Mouse (Mus musculus): Measurements from ENCODE around the gene S100a7a. TPM values are rescaled to one million over a fixed set of nuclear protein-coding genes. Genes with fewer than 3 reads are reported as not detected.
A peak's percentile ranks its signal among the peaks of the same experiment; 100 is the strongest.

The S100a7a gene
- polyA plus RNA-seq, 1 experiment, result 0.79 TPM

- TF ChIP-seq CTCF (IDR thresholded peaks at IDR 0.05; ENCODE audit: low read depth, low read length) (no peak), POLR2A (IDR thresholded peaks at IDR 0.05; ENCODE audit: insufficient read depth, low read length) (no peak), EP300 (IDR thresholded peaks at IDR 0.05; ENCODE audit: insufficient read depth, low read depth, low read length) (no peak)
Observed at GRCm38 (mm10) chr3:90648981-90649380, 4.8 kb upstream of the S100a7a start.

GRCm38 (mm10) chr3:90649832-90650231 lies 4.0 kb upstream of the S100a7a start:
- H3K9me3 ChIP-seq (replicated peaks; ENCODE audit: control insufficient read depth, insufficient read depth, low read length, poor library complexity, severe bottlenecking), result no peaks in the 10 kb centered on the region
- TF ChIP-seq CTCF (IDR thresholded peaks at IDR 0.05; ENCODE audit: low read depth, low read length) (no peak), EP300 (IDR thresholded peaks at IDR 0.05; ENCODE audit: insufficient read depth, low read depth, low read length) (no peak), POLR2A (IDR thresholded peaks at IDR 0.05; ENCODE audit: insufficient read depth, low read length) (no peak)
- no peak overlapping the region for H3K9ac ChIP-seq (ENCODE audit: low read depth, poor library complexity, severe bottlenecking)
- no peak overlapping the region for H3K27ac ChIP-seq (ENCODE audit: insufficient read depth, low read length)
- H3K36me3 ChIP-seq (ENCODE audit: control insufficient read depth, insufficient read depth, low read length, poor library complexity, severe bottlenecking), result no peaks in the 10 kb centered on the region
- H3K4me3 ChIP-seq (ENCODE audit: low read depth, low read length), result no peak overlapping the region
- no peaks in the 10 kb centered on the region for H3K27me3 ChIP-seq (ENCODE audit: control insufficient read depth, insufficient read depth, low read length, poor library complexity, severe bottlenecking)
- no peaks in the 10 kb centered on the region for H3K4me1 ChIP-seq (ENCODE audit: control insufficient read depth, insufficient read depth, low read length)

More at GRCm38 (mm10) chr3:90648981-90649380, 4.8 kb upstream of the S100a7a start:
- Histone ChIP-seq H3K27me3 (ENCODE audit: control insufficient read depth, insufficient read depth, low read length, poor library complexity, severe bottlenecking) (no peaks in the 10 kb centered on the region), H3K27ac (ENCODE audit: insufficient read depth, low read length) (no peak overlapping the region), H3K4me3 (ENCODE audit: low read depth, low read length) (no peak overlapping the region), H3K9ac (ENCODE audit: low read depth, poor library complexity, severe bottlenecking) (no peak overlapping the region), H3K9me3 (replicated peaks; ENCODE audit: control insufficient read depth, insufficient read depth, low read length, poor library complexity, severe bottlenecking) (no peaks in the 10 kb centered on the region), H3K4me1 (ENCODE audit: control insufficient read depth, insufficient read depth, low read length) (no peaks in the 10 kb centered on the region), H3K36me3 (ENCODE audit: control insufficient read depth, insufficient read depth, low read length, poor library complexity, severe bottlenecking) (no peaks in the 10 kb centered on the region)

GRCm38 (mm10) chr3:90652878-90653508 lies 824 bp upstream of the S100a7a start:
- Histone ChIP-seq H3K9me3 (replicated peaks; ENCODE audit: control insufficient read depth, insufficient read depth, low read length, poor library complexity, severe bottlenecking) (no peaks in the 10 kb centered on the region), H3K4me1 (ENCODE audit: control insufficient read depth, insufficient read depth, low read length) (no peaks in the 10 kb centered on the region), H3K4me3 (ENCODE audit: low read depth, low read length) (no peak overlapping the region), H3K27me3 (ENCODE audit: control insufficient read depth, insufficient read depth, low read length, poor library complexity, severe bottlenecking) (no peaks in the 10 kb centered on the region), H3K27ac (ENCODE audit: insufficient read depth, low read length) (no peak overlapping the region), H3K9ac (ENCODE audit: low read depth, poor library complexity, severe bottlenecking) (no peak overlapping the region), H3K36me3 (ENCODE audit: control insufficient read depth, insufficient read depth, low read length, poor library complexity, severe bottlenecking) (no peaks in the 10 kb centered on the region)
- TF ChIP-seq EP300 (IDR thresholded peaks at IDR 0.05; ENCODE audit: insufficient read depth, low read depth, low read length) (no peak), CTCF (IDR thresholded peaks at IDR 0.05; ENCODE audit: low read depth, low read length) (peak; percentile 75)

- Histone ChIP-seq H3K4me3 (ENCODE audit: low read depth, low read length) (no peak overlapping the region), H3K9me3 (replicated peaks; ENCODE audit: control insufficient read depth, insufficient read depth, low read length, poor library complexity, severe bottlenecking) (no peaks in the 10 kb centered on the region), H3K4me1 (ENCODE audit: control insufficient read depth, insufficient read depth, low read length) (no peaks in the 10 kb centered on the region), H3K27me3 (ENCODE audit: control insufficient read depth, insufficient read depth, low read length, poor library complexity, severe bottlenecking) (no peaks in the 10 kb centered on the region), H3K9ac (ENCODE audit: low read depth, poor library complexity, severe bottlenecking) (no peak overlapping the region), H3K36me3 (ENCODE audit: control insufficient read depth, insufficient read depth, low read length, poor library complexity, severe bottlenecking) (no peaks in the 10 kb centered on the region), H3K27ac (ENCODE audit: insufficient read depth, low read length) (no peak overlapping the region)
- TF ChIP-seq EP300 (IDR thresholded peaks at IDR 0.05; ENCODE audit: insufficient read depth, low read depth, low read length) (no peak), POLR2A (IDR thresholded peaks at IDR 0.05; ENCODE audit: insufficient read depth, low read length) (no peak), CTCF (IDR thresholded peaks at IDR 0.05; ENCODE audit: low read depth, low read length) (no peak)
Observed at GRCm38 (mm10) chr3:90657405-90657804, 3.6 kb downstream of the S100a7a start.

- Histone ChIP-seq H3K9me3 (replicated peaks; ENCODE audit: control insufficient read depth, insufficient read depth, low read length, poor library complexity, severe bottlenecking) (no peaks in the 10 kb centered on the region), H3K4me3 (ENCODE audit: low read depth, low read length) (no peak overlapping the region), H3K27me3 (ENCODE audit: control insufficient read depth, insufficient read depth, low read length, poor library complexity, severe bottlenecking) (no peaks in the 10 kb centered on the region), H3K27ac (ENCODE audit: insufficient read depth, low read length) (no peak overlapping the region), H3K4me1 (ENCODE audit: control insufficient read depth, insufficient read depth, low read length) (no peaks in the 10 kb centered on the region), H3K36me3 (ENCODE audit: control insufficient read depth, insufficient read depth, low read length, poor library complexity, severe bottlenecking) (no peaks in the 10 kb centered on the region), H3K9ac (ENCODE audit: low read depth, poor library complexity, severe bottlenecking) (no peak overlapping the region)
- no peak for TF ChIP-seq EP300 (IDR thresholded peaks at IDR 0.05; ENCODE audit: insufficient read depth, low read depth, low read length)
- no peak for TF ChIP-seq CTCF (IDR thresholded peaks at IDR 0.05; ENCODE audit: low read depth, low read length)
- no peak for TF ChIP-seq POLR2A (IDR thresholded peaks at IDR 0.05; ENCODE audit: insufficient read depth, low read length)
Observed at GRCm38 (mm10) chr3:90659364-90660044, 5.7 kb downstream of the S100a7a start.

GRCm38 (mm10) chr3:90664219-90664618 lies 10.4 kb downstream of the S100a7a start:
- H3K27ac ChIP-seq (ENCODE audit: insufficient read depth, low read length), result no peak overlapping the region
- H3K4me1 ChIP-seq (ENCODE audit: control insufficient read depth, insufficient read depth, low read length), result no peaks in the 10 kb centered on the region
- no peaks in the 10 kb centered on the region for H3K27me3 ChIP-seq (ENCODE audit: control insufficient read depth, insufficient read depth, low read length, poor library complexity, severe bottlenecking)
- H3K9me3 ChIP-seq (replicated peaks; ENCODE audit: control insufficient read depth, insufficient read depth, low read length, poor library complexity, severe bottlenecking), result no peaks in the 10 kb centered on the region
- no peaks in the 10 kb centered on the region for H3K36me3 ChIP-seq (ENCODE audit: control insufficient read depth, insufficient read depth, low read length, poor library complexity, severe bottlenecking)
- peak; percentile 40 for TF ChIP-seq CTCF (IDR thresholded peaks at IDR 0.05; ENCODE audit: low read depth, low read length)
- TF ChIP-seq POLR2A (IDR thresholded peaks at IDR 0.05; ENCODE audit: insufficient read depth, low read length), result no peak
- H3K9ac ChIP-seq (ENCODE audit: low read depth, poor library complexity, severe bottlenecking), result no peak overlapping the region
- H3K4me3 ChIP-seq (ENCODE audit: low read depth, low read length), result no peak overlapping the region
